Mouse (Mus musculus): Measurements from ENCODE around the gene Cenpo.

Gene Cenpo

GRCm38 (mm10) chr12:4233572-4234508 lies at the start of gene Cenpo, which contains the start of gene Ptrhd1:
Cenpo (minus strand) TSS chr12:4234294.
Ptrhd1 (plus strand) TSS chr12:4234027.
- peak; percentile 97 for DNase-seq

GRCm38 (mm10) chr12:4279878-4280277 lies 45.8 kb upstream of the Cenpo start:
- no peak for DNase-seq

GRCm38 (mm10) chr12:4278978-4279755 lies 45.1 kb upstream of the Cenpo start:
- no peak for DNase-seq

GRCm38 (mm10) chr12:4271078-4271477 lies 37.0 kb upstream of the Cenpo start:
- DNase-seq: no peak

- peak in 1 of 2 experiments; percentile 42 for DNase-seq
These were observed 33.7 kb upstream of the Cenpo start for GRCm38 (mm10) chr12:4267765-4268164.

GRCm38 (mm10) chr12:4252742-4253655 lies 18.9 kb upstream of the Cenpo start:
- DNase-seq: no peak

- no peak for DNase-seq
These were observed 15.7 kb upstream of the Cenpo start for GRCm38 (mm10) chr12:4249786-4250185.

- DNase-seq: no peak
These were observed 11.6 kb upstream of the Cenpo start for GRCm38 (mm10) chr12:4245742-4246141.

GRCm38 (mm10) chr12:4243805-4244204 lies 9.7 kb upstream of the Cenpo start:
- DNase-seq: no peak

GRCm38 (mm10) chr12:4240281-4240680 lies 6.2 kb upstream of the Cenpo start:
- peak in 1 of 2 experiments; percentile 34 for DNase-seq

GRCm38 (mm10) chr12:4237481-4237880 lies 3.4 kb upstream of the Cenpo start:
- DNase-seq: no peak

GRCm38 (mm10) chr12:4232777-4233176 lies 1.3 kb downstream of the Cenpo start:
- no peak for DNase-seq

GRCm38 (mm10) chr12:4230156-4230555 lies 3.9 kb downstream of the Cenpo start:
- DNase-seq: no peak

- DNase-seq: peak; percentile 36 to 65
These were observed 21.2 kb downstream of the Cenpo start for GRCm38 (mm10) chr12:4212908-4213307.

GRCm38 (mm10) chr12:4211174-4211573 lies 22.9 kb downstream of the Cenpo start:
- peak in 1 of 2 experiments; percentile 47 for DNase-seq

- peak in 1 of 2 experiments; percentile 22 for DNase-seq
These were observed 24.9 kb downstream of the Cenpo start for GRCm38 (mm10) chr12:4209196-4209595.

- DNase-seq: peak; percentile 59 to 71
These were observed 25.5 kb downstream of the Cenpo start for GRCm38 (mm10) chr12:4208405-4209133.

- DNase-seq: peak in 1 of 2 experiments; percentile 18
These were observed 28.0 kb downstream of the Cenpo start for GRCm38 (mm10) chr12:4206106-4206505.

GRCm38 (mm10) chr12:4202206-4202605 lies 31.9 kb downstream of the Cenpo start:
- DNase-seq: peak in 1 of 2 experiments; percentile 28

GRCm38 (mm10) chr12:4201454-4202200 lies 32.5 kb downstream of the Cenpo start:
- DNase-seq: peak in 1 of 2 experiments; percentile 33

GRCm38 (mm10) chr12:4199271-4199670 lies 34.8 kb downstream of the Cenpo start:
- DNase-seq: peak in 1 of 2 experiments; percentile 20

Measured in kidney, postnatal 25 days (tissue).